Mouse (Mus musculus): Measurements from ENCODE around the gene Tlk2. TPM values are rescaled to one million over a fixed set of nuclear protein-coding genes. Genes with fewer than 3 reads are reported as not detected.

Tlk2 gene
- polyA plus RNA-seq, 1 experiment from 2014 or later: 18.3 TPM

Other genes with a start within 250 kb of the Tlk2 start
- not detected in 2 replicates for gene Efcab3, start 115.2 kb upstream of the Tlk2 start, polyA plus RNA-seq (2016; fragmentation: Nextera tagmentation; extraction: Ambion mirVana)
- gene Mettl2, start 52.4 kb upstream of the Tlk2 start, polyA plus RNA-seq (2016; fragmentation: Nextera tagmentation; extraction: Ambion mirVana): 30.8 and 42.5 TPM in 2 replicates
- gene Gm10842, start 31.9 kb upstream of the Tlk2 start, polyA plus RNA-seq (2016; fragmentation: Nextera tagmentation; extraction: Ambion mirVana): not detected in 2 replicates
- gene Mrc2, start 113.8 kb downstream of the Tlk2 start, polyA plus RNA-seq (2016; fragmentation: Nextera tagmentation; extraction: Ambion mirVana): 10.0 and 14.3 TPM in 2 replicates